Mouse (Mus musculus) CH12.LX (cell line): ENCODE data around the gene Klk1b5. TPM values are rescaled to one million over a fixed set of nuclear protein-coding genes. Genes with fewer than 3 reads are reported as not detected.
"Not testable (repeated sequence)": the region's sequence is repeated elsewhere in the genome, so short reads cannot be mapped to it uniquely, and the experiment has no call there.

Experiments
- DNase-seq: peaks from one replicate; pipeline ENCODE4 v3.0.0-alpha.2; 2013; ENCODE audit errors: extremely low read depth
- H3K27ac ChIP-seq: 2 replicates; pipeline ENCODE4 v1.5.1; 2012; ENCODE audit warnings: low read depth, mild to moderate bottlenecking, control low read depth, moderate library complexity; ENCODE audit not compliant: insufficient read depth
- H3K27me3 ChIP-seq: replicated peaks from 2 replicates; pipeline ENCODE3; 2012; ENCODE audit warnings: inconsistent platforms
- H3K36me3 ChIP-seq, 2 experiments: replicated peaks in 1 of 2; 2 replicates each; pipeline versions ENCODE3 to v1.6.1; 2012; ENCODE audit warnings: inconsistent platforms in 1 of 2, low read length in 1 of 2, mild to moderate bottlenecking in 1 of 2, mixed read lengths in 1 of 2, moderate library complexity in 1 of 2; ENCODE audit not compliant: control insufficient read depth in 1 of 2, insufficient read depth in 1 of 2
- H3K4me1 ChIP-seq, 2 experiments: 2 replicates each; pipeline ENCODE4 v1.6.1; 2012; ENCODE audit warnings: inconsistent platforms in 1 of 2, moderate library complexity in 1 of 2; ENCODE audit not compliant: insufficient read depth in 2 of 2, control insufficient read depth in 1 of 2
- H3K4me2 ChIP-seq: 2 replicates; pipeline ENCODE4 v1.6.1; 2012; ENCODE audit warnings: low read depth, mild to moderate bottlenecking, control low read depth; ENCODE audit not compliant: poor library complexity, insufficient read depth, severe bottlenecking
- H3K4me3 ChIP-seq, 3 experiments: fragments of 150-350 bp in 1 of 3; sonication (generic) in 1 of 3; replicated peaks in 1 of 3; 2 replicates each; pipeline versions ENCODE3 to v1.5.1; 2011 to 2012; ENCODE audit warnings: low read depth in 2 of 3, low read length in 2 of 3, mild to moderate bottlenecking in 2 of 3, moderate library complexity in 2 of 3, control low read depth in 1 of 3, improper control_type of control experiment in 1 of 3, inconsistent platforms in 1 of 3, mixed read lengths in 1 of 3; ENCODE audit not compliant: poor library complexity in 1 of 3
- H3K79me2 ChIP-seq: replicated peaks from 2 replicates; pipeline ENCODE4 v1.6.1; 2012; ENCODE audit warnings: mild to moderate bottlenecking, moderate library complexity; ENCODE audit not compliant: control insufficient read depth, poor library complexity, insufficient read depth, severe bottlenecking; ENCODE audit errors: extremely low read depth
- H3K9ac ChIP-seq: 2 replicates; pipeline ENCODE4 v1.6.1; 2012; ENCODE audit warnings: low read depth, mild to moderate bottlenecking, control low read depth, moderate library complexity; ENCODE audit not compliant: insufficient read depth
- H3K9me3 ChIP-seq: replicated peaks from 2 replicates; pipeline ENCODE3; 2012; ENCODE audit warnings: low read length, inconsistent platforms, mixed read lengths
- ETS1 ChIP-seq: conservative IDR thresholded peaks from 2 replicates; pipeline ENCODE4 v1.6.1; 2012; ENCODE audit warnings: low read depth, mild to moderate bottlenecking, inconsistent platforms, low read length, improper control_type of control experiment, moderate library complexity
- IRF4 ChIP-seq: IDR thresholded peaks from 2 replicates; pipeline ENCODE4 v1.6.1; 2014; ENCODE audit warnings: low read depth, mild to moderate bottlenecking, inconsistent platforms, low read length, improper control_type of control experiment
- MXI1 ChIP-seq: IDR thresholded peaks from 2 replicates; pipeline ENCODE4 v1.6.1; 2011; ENCODE audit warnings: mild to moderate bottlenecking, low read depth, low read length, improper control_type of control experiment
- POLR2AphosphoS2 ChIP-seq: IDR thresholded peaks from 2 replicates; pipeline ENCODE4 v1.6.1; 2011; ENCODE audit warnings: low read depth, low read length, improper control_type of control experiment
- SMC3 ChIP-seq: IDR thresholded peaks from 2 replicates; pipeline ENCODE4 v1.6.1; 2011; ENCODE audit warnings: low read depth, low read length, improper control_type of control experiment
- TBP ChIP-seq: conservative IDR thresholded peaks from 2 replicates; pipeline ENCODE4 v1.6.1; 2011; ENCODE audit warnings: low read depth, low read length, improper control_type of control experiment
- USF2 ChIP-seq: conservative IDR thresholded peaks from 2 replicates; pipeline ENCODE4 v1.6.1; 2011; ENCODE audit warnings: low read depth, low read length, improper control_type of control experiment
- dilution Hi-C: fragments of 300-500 bp; cut with MboI; formaldehyde crosslinking; loops from 2 replicates; pipeline ENCODE4 v1.14.3; 2020; ENCODE audit warnings: low sequenced_read_pairs; ENCODE audit not compliant: extremely low pct_unique_long_range_greater_than_20kb, extremely low pct_ligation_motif_present
- in situ Hi-C: fragments of 300-500 bp; cut with MboI; formaldehyde crosslinking; loops from 3 replicates; pipeline ENCODE4 v1.14.3; 2019; ENCODE audit warnings: low sequenced_read_pairs, low pct_ligation_motif_present, low pct_unique_long_range_greater_than_20kb, mixed read lengths
- polyA plus RNA-seq: library from polyadenylated mRNA; unstranded; fragments of >175 nt; gene quantifications from 2 replicates; pipeline ENCODE4 v1.2.1, GENCODE M21; 2012; ENCODE audit warnings: low read depth; ENCODE audit not compliant: insufficient read length
- total RNA-seq, 2 experiments: library from RNA; depleted of rRNA; stranded (reverse); fragments of 300-350 nt in 1 of 2; fragments of >200 nt in 1 of 2; gene quantifications; 2 replicates each; pipeline ENCODE4 v1.2.3; 2012 to 2014

The Klk1b5 gene
- total and polyA plus RNA-seq, 3 experiments: not detected

DNA sequence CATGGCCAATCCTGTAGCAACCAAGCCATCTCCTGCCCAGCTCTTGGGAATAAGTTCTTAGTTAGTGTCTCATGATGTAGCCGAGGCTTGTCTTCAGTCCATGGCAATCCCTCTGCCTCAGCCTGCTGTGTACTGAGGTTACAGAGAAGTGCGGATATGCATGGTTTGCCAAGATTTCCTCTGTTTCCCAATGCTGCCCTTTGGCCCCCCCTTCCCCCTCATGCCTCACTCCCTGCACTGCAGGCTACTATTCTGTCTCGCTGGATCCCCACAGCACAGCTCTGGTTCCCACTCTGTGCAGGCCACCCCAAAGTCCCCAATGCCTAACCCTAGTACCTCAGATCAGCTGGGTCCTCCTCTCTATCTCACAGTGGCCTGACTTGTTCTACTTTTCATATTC lies 7.4 kb upstream of the Klk1b5 start:
- TF ChIP-seq IRF4: no peak
- no peak for TF ChIP-seq USF2
- no peak for TF ChIP-seq MXI1
- no peak for TF ChIP-seq TBP
- TF ChIP-seq SMC3: no peak
- TF ChIP-seq POLR2AphosphoS2: no peak
- no peak for TF ChIP-seq ETS1
- H3K27me3 ChIP-seq: peaks cover 56% of the 10 kb centered on the region
- no peaks in the 10 kb centered on the region for H3K79me2 ChIP-seq
- H3K27ac ChIP-seq: no peak overlapping the region
- H3K9ac ChIP-seq: no peak overlapping the region
- H3K4me1 ChIP-seq: peaks cover 0 to 4% of the 10 kb centered on the region in 2 experiments; a peak in 1 of 4 replicates
- in situ Hi-C loops (no loop called here), dilution Hi-C loops (no loop called here)
- H3K9me3 ChIP-seq: no peaks in the 10 kb centered on the region
- no peak for DNase-seq
- H3K36me3 ChIP-seq: no peaks in the 10 kb centered on the region
- no peak overlapping the region for H3K4me2 ChIP-seq
- H3K4me3 ChIP-seq: no peak overlapping the region

DNA sequence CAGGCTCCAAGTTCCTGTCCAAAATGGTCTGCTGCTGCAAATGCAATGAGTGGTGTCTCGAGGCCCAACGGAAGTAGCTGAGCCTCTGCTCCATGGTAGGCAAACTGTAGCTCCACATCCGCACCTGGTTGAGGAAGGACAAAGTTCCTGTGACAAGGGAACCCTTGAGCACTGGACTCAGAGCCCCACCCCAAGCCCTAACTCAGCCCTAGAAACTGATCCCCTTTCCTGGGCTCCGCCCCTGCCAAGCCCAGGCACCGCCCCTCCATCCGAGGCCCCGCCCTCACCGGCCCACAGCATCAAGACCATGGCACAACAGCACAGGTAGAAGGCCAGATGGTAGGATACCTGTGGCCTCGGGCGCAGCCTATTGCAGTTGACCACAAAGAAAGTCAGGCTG lies 5.9 kb downstream of the Klk1b5 start:
- DNase-seq, H3K36me3 ChIP-seq, H3K4me3 ChIP-seq, H3K79me2 ChIP-seq, H3K27ac ChIP-seq, H3K9ac ChIP-seq, dilution Hi-C loops, H3K9me3 ChIP-seq, H3K4me2 ChIP-seq: not testable (repeated sequence)
- Histone ChIP-seq H3K27me3 (peaks cover 49% of the 10 kb centered on the region), H3K4me1 (peaks cover 0 to 28% of the 10 kb centered on the region in 2 experiments; a peak in 2 of 4 replicates)
- in situ Hi-C loops: loop anchor here (10.0 kb wide), 1 partner anchor 287 kb away; the partner anchor contains the start of gene Klk15

DNA sequence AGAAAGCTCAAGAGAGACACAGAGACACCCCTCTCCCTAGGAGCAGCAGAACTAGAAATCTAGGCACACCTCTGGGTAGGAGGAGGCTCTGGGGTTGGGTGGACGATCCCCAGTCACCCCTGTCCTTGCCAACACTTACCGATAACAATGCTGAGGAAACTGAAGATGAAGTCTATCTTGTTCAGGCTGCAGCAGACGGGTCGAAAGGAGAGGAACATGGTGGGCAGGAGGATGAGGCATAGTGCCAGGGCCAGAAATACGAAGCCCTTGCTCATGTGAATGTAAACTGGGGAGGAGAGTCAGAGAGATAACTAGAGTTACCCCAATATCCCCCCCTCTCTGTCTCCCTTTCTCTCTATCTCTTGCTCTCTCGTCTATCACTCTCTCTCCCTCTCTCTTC lies 6.6 kb downstream of the Klk1b5 start:
- H3K4me3 ChIP-seq, H3K27ac ChIP-seq, DNase-seq, H3K9me3 ChIP-seq, H3K79me2 ChIP-seq, H3K4me2 ChIP-seq, H3K9ac ChIP-seq, H3K36me3 ChIP-seq, dilution Hi-C loops: not testable (repeated sequence)
- in situ Hi-C loops: loop anchor here (10.0 kb wide), 1 partner anchor 288 kb away; the partner anchor contains the start of gene Klk15
- peaks cover 0 to 22% of the 10 kb centered on the region in 2 experiments; a peak in 2 of 4 replicates for H3K4me1 ChIP-seq
- H3K27me3 ChIP-seq: peaks cover 49% of the 10 kb centered on the region
